Mouse (Mus musculus): ENCODE data around the gene Pla2g2e. TPM values are rescaled to one million over a fixed set of nuclear protein-coding genes. Genes with fewer than 3 reads are reported as not detected.
A peak's percentile ranks its signal among the peaks of the same experiment; 100 is the strongest.
"Not testable (repeated sequence)": the region's sequence is repeated elsewhere in the genome, so short reads cannot be mapped to it uniquely, and the experiment has no call there.

Pla2g2e gene
- total RNA-seq, 1 experiment from 2014 or later, result not detected

- ATAC-seq (replicated peaks in 1 of 2; ENCODE audit: insufficient read depth in 1 of 2, low FRiP score in 2 of 2, low TSS enrichment in 1 of 2, low read depth in 1 of 2, poor library complexity in 2 of 2, severe bottlenecking in 2 of 2), result no peak
These were observed 1.8 kb upstream of the Pla2g2e start for GRCm38 (mm10) chr4:138875986-138876385.

DNA sequence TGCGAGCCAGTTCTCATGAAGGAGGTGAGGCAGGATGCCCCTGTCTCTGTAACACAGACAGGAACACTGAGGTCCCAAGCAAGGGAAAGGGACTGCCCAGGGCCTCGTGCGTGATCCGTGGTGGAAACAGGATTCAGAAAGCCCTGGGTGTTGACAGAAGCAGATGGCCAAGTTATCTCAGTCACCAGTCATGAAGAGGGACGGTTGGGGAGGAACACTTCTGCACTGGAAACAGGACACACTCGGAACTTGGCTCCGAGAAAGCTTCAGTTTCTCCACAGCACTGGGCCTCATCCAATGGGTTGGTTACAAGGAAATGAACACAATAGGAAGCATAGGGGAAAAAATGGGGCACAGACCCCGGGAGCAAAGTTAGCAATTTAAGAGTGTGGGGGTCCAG lies 1.0 kb downstream of the Pla2g2e start:
- ATAC-seq (replicated peaks in 1 of 2; ENCODE audit: insufficient read depth in 1 of 2, low FRiP score in 2 of 2, low TSS enrichment in 1 of 2, low read depth in 1 of 2, poor library complexity in 2 of 2, severe bottlenecking in 2 of 2), result no peak

DNA sequence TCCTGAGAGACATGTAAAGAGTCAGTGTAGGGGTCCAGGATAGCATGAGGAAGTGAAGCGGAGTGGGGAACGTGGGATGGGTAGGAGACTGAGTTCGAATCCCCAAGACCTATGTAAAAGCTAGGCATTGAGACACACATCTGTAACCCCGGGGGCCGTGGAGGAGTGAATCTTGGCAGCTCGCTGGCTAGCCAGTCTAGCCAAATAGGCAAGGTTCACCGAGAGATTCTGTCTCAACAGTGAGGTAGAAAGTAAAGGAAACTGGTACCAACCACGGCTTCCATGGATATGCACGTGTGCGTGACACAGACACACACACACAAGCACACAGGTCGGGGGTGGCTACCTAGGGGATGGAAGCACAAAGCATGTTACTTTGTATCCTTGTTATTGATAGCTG lies 2.1 kb downstream of the Pla2g2e start:
- no peak for ATAC-seq (replicated peaks in 1 of 2; ENCODE audit: insufficient read depth in 1 of 2, low FRiP score in 2 of 2, low TSS enrichment in 1 of 2, low read depth in 1 of 2, poor library complexity in 2 of 2, severe bottlenecking in 2 of 2)

GRCm38 (mm10) chr4:138880811-138881584 lies 3.3 kb downstream of the Pla2g2e start:
- no peak for ATAC-seq (replicated peaks in 1 of 2; ENCODE audit: insufficient read depth in 1 of 2, low FRiP score in 2 of 2, low TSS enrichment in 1 of 2, low read depth in 1 of 2, poor library complexity in 2 of 2, severe bottlenecking in 2 of 2)

- ATAC-seq (replicated peaks in 1 of 2; ENCODE audit: insufficient read depth in 1 of 2, low FRiP score in 2 of 2, low TSS enrichment in 1 of 2, low read depth in 1 of 2, poor library complexity in 2 of 2, severe bottlenecking in 2 of 2), result no peak
These were observed 4.4 kb downstream of the Pla2g2e start for GRCm38 (mm10) chr4:138882179-138882578.

DNA sequence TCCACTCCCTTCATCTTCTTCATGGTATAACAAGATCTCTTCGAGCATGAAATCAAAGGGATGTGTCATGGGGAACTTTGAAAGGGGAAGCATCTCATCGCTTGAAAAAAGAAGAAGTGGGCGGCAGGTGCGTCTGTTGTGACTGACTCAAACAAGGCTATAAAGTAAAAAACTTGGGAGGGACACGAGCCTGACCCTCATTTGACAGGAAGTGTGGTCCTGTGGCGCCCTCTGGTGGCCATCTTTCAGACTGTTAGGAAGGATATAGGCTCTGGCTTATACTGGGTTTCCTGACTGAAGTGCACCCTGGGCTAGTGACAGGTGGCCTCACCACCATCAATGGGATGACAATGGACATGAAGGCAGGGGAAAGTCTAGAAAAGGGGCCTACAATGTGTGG lies 6.5 kb downstream of the Pla2g2e start:
- ATAC-seq (replicated peaks in 1 of 2; ENCODE audit: insufficient read depth in 1 of 2, low FRiP score in 2 of 2, low TSS enrichment in 1 of 2, low read depth in 1 of 2, poor library complexity in 2 of 2, severe bottlenecking in 2 of 2), result peak; percentile 82 to 88

- ATAC-seq (replicated peaks in 1 of 2; ENCODE audit: insufficient read depth in 1 of 2, low FRiP score in 2 of 2, low TSS enrichment in 1 of 2, low read depth in 1 of 2, poor library complexity in 2 of 2, severe bottlenecking in 2 of 2), result no peak
These were observed 11.4 kb downstream of the Pla2g2e start for GRCm38 (mm10) chr4:138889165-138889564.

DNA sequence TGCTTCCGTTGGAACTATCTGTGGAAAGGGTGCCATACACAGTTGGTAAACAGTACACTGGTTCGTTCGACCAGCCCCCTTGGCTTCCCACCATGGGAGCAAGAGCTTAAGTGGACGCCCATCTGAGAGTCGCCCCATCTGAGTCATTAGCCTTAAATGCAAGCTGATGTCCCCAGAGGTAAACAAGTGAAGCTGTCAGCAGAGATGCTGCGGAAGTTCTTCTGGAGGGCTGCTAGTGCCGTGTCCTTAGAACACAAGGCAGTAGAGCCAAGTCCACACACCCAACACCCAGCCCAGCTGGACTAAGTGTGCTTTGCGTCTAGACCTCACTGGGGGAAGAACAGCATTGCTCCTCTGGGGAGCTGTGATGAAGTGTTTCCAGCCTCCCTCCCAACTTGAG lies 11.9 kb downstream of the Pla2g2e start:
- ATAC-seq (replicated peaks in 1 of 2; ENCODE audit: insufficient read depth in 1 of 2, low FRiP score in 2 of 2, low TSS enrichment in 1 of 2, low read depth in 1 of 2, poor library complexity in 2 of 2, severe bottlenecking in 2 of 2), result no peak

GRCm38 (mm10) chr4:138892655-138893054 lies 14.9 kb downstream of the Pla2g2e start:
- no peak for ATAC-seq (replicated peaks in 1 of 2; ENCODE audit: insufficient read depth in 1 of 2, low FRiP score in 2 of 2, low TSS enrichment in 1 of 2, low read depth in 1 of 2, poor library complexity in 2 of 2, severe bottlenecking in 2 of 2)

DNA sequence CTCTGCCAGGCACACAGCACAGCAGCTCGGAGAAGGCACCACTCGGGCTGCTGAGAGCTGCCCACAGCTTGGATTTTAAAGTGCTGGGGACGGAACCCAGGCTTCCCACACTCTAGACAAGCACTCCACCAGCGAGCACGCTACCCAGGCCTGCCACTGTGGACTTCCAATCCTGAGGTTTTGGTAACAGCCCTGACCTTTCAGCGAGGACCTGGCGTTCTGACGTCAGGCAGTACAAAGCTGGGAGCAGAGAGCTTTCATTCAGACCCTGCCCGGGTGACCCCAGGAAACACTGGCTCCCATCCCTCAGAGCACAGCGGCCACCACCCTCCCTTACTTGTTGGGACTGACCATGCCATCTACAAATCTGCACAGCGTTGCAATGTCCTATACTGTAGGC lies 16.0 kb downstream of the Pla2g2e start:
- not testable (repeated sequence) for ATAC-seq (replicated peaks in 1 of 2; ENCODE audit: insufficient read depth in 1 of 2, low FRiP score in 2 of 2, low TSS enrichment in 1 of 2, low read depth in 1 of 2, poor library complexity in 2 of 2, severe bottlenecking in 2 of 2)

DNA sequence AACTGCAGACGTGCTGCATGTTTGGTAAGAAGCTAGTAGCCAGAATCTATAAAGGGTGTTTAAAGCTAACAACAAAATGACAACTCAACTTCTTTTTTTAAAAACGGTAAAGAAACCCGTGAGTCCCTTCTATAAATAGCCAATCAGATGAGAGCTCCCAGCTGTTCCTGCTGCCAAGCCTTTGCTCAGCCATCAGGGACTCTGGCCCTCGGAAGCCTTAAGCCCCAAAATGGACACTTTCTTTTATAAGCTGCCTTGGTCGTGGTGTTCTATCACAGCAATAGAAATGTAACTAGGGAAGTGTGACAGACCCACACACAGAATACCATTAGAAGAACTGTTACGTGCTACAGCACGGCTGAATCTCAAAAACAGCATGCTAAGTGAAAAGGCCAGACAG lies 21.6 kb downstream of the Pla2g2e start:
- ATAC-seq (replicated peaks in 1 of 2; ENCODE audit: insufficient read depth in 1 of 2, low FRiP score in 2 of 2, low TSS enrichment in 1 of 2, low read depth in 1 of 2, poor library complexity in 2 of 2, severe bottlenecking in 2 of 2), result no peak

- ATAC-seq (replicated peaks in 1 of 2; ENCODE audit: insufficient read depth in 1 of 2, low FRiP score in 2 of 2, low TSS enrichment in 1 of 2, low read depth in 1 of 2, poor library complexity in 2 of 2, severe bottlenecking in 2 of 2), result peak in 1 of 2 experiments; percentile 22; a peak in 2 of 4 replicates
These were observed 28.0 kb downstream of the Pla2g2e start for GRCm38 (mm10) chr4:138905624-138906337.

- ATAC-seq (replicated peaks in 1 of 2; ENCODE audit: insufficient read depth in 1 of 2, low FRiP score in 2 of 2, low TSS enrichment in 1 of 2, low read depth in 1 of 2, poor library complexity in 2 of 2, severe bottlenecking in 2 of 2), result 0 out of 4 replicates have a peak, but pooled peaks of 1 of the 2 experiments have one; percentile 8
These were observed 35.5 kb downstream of the Pla2g2e start for GRCm38 (mm10) chr4:138913141-138913787.

DNA sequence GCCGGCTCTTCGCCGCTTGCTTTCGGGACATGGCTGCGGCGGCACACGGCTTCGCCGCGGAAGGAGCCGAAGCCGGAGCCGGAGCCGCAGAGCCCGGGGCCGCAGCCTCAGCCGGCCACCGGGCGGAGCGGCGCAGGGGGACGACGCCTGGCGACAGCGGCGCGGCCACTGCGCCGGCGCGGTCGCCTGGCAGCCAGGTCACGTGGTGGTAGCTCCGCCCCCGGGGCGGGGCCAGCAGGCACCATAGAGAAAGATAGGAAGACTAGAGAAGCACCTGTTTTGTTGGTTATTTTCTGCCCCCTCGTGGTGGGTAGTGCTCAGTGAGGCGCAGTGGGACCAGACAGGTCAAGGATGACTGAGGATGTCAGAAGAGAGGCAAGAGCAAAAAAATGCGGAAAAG lies 36.1 kb downstream of the Pla2g2e start, which contains the start of gene Otud3:
Gene Otud3 (minus strand): TSS at position 149 of the 400 bp plus-strand sequence.
- ATAC-seq (replicated peaks in 1 of 2; ENCODE audit: insufficient read depth in 1 of 2, low FRiP score in 2 of 2, low TSS enrichment in 1 of 2, low read depth in 1 of 2, poor library complexity in 2 of 2, severe bottlenecking in 2 of 2), result peak; percentile 90 to 94

GRCm38 (mm10) chr4:138917282-138917681 lies 39.5 kb downstream of the Pla2g2e start:
- no peak for ATAC-seq (replicated peaks in 1 of 2; ENCODE audit: insufficient read depth in 1 of 2, low FRiP score in 2 of 2, low TSS enrichment in 1 of 2, low read depth in 1 of 2, poor library complexity in 2 of 2, severe bottlenecking in 2 of 2)

GRCm38 (mm10) chr4:138921254-138922130 lies 43.8 kb downstream of the Pla2g2e start:
- no peak for ATAC-seq (replicated peaks in 1 of 2; ENCODE audit: insufficient read depth in 1 of 2, low FRiP score in 2 of 2, low TSS enrichment in 1 of 2, low read depth in 1 of 2, poor library complexity in 2 of 2, severe bottlenecking in 2 of 2)

DNA sequence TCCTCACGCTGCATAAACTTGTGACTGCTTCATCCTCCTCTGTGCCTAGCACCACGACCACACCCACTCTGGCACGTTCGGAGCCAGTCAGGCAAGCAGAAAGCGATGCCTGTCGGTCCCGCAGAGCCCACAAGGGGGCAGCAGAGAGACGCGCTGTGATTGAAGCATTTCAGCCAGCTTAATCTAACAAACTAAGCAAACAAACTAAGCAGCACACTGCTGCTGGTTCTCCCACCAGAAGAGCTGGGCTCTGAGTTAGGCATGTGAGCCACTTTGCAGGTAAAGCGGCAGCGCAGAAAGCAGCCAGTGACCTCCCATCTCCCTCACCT lies 44.4 kb downstream of the Pla2g2e start:
- peak; percentile 97 to 99 for ATAC-seq (replicated peaks in 1 of 2; ENCODE audit: insufficient read depth in 1 of 2, low FRiP score in 2 of 2, low TSS enrichment in 1 of 2, low read depth in 1 of 2, poor library complexity in 2 of 2, severe bottlenecking in 2 of 2)
